Mouse (Mus musculus) liver, adult 2 months (tissue): Measurements from ENCODE around the gene Snrk.
A peak's percentile ranks its signal among the peaks of the same experiment; 100 is the strongest.

Experiments
- CTCF ChIP-seq: fragments of 200-500 bp; IDR thresholded peaks from 2 replicates; pipeline ENCODE4 v1.5.1; 2011; ENCODE audit warnings: low read depth, low read length, control low read depth
- POLR2A ChIP-seq: fragments of 200-500 bp; IDR thresholded peaks from 2 replicates; pipeline ENCODE4 v1.6.1; 2011; ENCODE audit warnings: low read length, control low read depth; ENCODE audit not compliant: insufficient read depth; ENCODE audit errors: extremely low read depth

DNA sequence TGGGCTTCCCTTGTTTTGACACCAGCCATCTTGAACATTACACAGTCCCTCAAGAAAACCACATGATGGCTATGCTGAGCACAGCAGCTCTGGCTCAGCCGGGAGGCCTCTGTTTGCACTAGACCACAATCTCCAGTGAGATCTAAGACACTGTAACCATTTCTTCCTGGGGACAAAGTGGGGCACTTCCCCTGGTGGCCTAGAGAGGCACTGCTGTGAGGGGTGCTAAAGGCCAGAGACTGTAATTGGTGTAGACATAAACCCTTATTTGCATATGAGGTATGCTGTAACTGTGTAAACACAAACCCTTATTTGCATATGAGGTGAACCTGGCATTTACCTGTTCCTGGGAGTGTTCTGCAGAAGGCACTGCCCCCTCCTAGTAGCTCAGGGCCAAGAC, 71.7 kb downstream of the Snrk start:
- peak; percentile 26; the same call in 1 of the 2 replicates for TF ChIP-seq CTCF
- no peak for TF ChIP-seq POLR2A
